Mouse (Mus musculus): ENCODE data around the gene Ccdc80.

The Ccdc80 gene

DNA sequence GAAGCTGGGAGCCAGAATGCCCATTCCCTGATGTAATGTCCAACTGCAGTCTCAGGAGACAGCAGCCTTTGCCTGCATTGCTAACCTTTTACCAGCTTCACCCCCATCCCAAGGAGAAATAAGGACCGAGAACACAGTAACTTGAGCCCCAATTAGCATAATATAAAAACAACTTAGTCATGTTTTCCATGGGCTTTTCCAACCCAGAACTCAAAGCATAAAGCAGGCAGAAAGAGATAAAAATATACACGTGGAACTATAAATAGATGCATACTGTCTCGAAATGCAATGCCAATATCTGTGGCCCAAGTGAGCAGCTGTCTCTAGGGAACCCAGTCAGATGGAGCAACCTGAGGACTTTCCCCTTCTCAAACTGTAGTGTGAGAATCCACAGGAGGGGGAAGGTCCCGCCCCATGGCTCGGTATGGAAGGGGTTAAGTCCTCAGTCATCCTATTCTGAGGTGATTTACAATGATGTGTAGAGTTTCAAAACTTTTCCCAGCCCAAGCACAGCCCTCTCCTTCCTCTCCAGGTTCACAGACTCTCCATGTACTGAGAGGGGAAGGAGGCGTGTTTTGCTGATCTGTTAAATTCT, at the start of gene Ccdc80:
TSS of gene Ccdc80 (plus strand) at position 266 of the 595 bp plus-strand sequence.
- no peak for DNase-seq (ENCODE audit: low spot score)

DNA sequence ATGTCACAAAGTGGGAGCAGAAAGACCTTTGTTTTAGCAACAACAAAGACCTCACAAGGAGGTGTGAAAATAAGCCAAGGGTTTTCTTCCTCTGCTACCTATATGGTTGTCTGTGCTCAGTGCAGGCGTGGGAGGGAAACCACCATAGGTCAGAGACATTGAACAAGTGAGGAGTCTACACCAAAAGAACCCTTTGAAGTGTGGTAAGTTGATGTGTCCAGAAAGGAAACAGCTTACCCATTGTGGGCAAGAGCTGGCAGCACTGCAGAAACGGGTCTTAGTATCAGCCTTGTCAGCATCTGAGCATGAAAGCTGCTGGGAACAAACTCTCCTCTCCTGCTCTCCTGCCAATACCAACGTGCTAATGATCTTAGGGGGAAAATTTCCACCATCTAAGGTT, 48.4 kb upstream of the Ccdc80 start:
- no peak for DNase-seq (ENCODE audit: low spot score)

DNA sequence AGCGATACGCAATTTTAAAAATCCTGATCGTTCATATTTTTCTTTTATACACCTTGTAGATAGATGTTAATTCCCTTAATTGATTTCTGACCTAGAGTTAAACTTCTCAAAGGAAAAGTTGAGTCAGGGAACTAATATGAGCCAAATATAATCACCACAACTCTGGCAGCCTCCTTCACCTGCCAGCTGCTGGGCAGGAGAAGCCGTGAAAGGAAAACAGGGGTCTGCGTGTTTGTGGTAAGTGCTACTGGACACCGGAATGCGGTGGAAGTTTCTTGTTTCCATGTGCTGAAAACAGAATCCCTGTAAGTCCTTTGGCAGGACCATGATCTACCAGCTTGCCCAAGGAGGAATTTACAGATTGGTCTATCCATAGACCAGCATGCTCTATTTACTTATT, 36.0 kb upstream of the Ccdc80 start:
- DNase-seq (ENCODE audit: low spot score), result no peak

DNA sequence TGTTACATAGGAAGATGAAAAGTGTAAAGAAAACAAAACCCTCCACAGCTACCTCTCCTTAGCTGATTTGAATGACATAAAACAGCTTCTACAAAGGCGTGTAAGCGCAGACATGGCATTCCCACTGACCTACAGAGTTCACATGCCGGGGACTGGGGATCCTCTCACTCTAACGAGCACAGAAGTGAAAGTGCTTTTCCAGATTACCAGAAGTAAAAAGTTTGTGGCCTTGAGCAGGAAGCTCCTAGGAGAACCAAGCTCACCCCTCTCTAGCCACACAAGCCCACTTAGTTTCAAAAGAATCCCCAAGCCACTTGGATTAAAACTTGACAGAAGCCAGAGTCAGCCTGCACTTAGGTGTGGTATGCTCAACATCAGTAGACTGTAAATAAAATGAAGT, 35.3 kb upstream of the Ccdc80 start:
- DNase-seq (ENCODE audit: low spot score), result no peak

- DNase-seq (ENCODE audit: low spot score), result no peak
These were observed 32.1 kb upstream of the Ccdc80 start for GRCm38 (mm10) chr16:45061140-45061539.

DNA sequence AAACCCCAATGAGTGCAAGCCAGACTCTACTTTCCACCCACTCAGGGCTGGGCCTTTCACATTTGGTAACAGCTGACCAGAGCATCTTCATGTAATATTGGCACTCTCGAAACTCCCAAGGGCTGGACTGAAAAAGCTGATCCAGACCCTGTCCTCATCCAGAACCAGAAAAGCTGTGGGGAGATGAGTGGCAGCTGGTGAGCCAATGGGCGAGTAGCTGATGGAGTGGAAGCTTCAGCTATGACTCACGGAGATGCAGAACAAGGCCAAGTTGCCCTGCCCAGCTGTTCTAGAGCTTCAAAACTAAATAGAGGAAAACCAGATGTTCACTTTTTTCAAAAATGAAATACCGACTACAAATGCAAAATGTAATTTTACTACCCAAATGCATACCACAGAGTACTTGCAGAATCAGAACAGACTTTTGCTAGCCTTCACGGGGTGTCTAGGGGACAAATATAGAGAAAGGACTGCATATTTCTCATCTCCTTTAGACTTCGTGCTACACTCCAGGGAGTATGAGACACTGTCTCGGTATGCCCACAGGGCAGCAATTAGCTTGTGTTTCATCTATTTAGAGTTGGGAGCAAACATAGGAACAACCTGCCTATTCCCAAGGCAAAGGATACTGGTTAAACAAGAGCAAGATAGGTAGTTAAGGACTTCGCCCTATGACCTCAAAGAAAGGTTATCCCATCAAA, 22.7 kb upstream of the Ccdc80 start:
- no peak for DNase-seq (ENCODE audit: low spot score)

- DNase-seq (ENCODE audit: low spot score), result no peak
These were observed 21.8 kb upstream of the Ccdc80 start for GRCm38 (mm10) chr16:45071424-45071823.

- no peak for DNase-seq (ENCODE audit: low spot score)
These were observed 15.6 kb upstream of the Ccdc80 start for GRCm38 (mm10) chr16:45077517-45078080.

- no peak for DNase-seq (ENCODE audit: low spot score)
These were observed 13.9 kb upstream of the Ccdc80 start for GRCm38 (mm10) chr16:45079322-45079721.

DNA sequence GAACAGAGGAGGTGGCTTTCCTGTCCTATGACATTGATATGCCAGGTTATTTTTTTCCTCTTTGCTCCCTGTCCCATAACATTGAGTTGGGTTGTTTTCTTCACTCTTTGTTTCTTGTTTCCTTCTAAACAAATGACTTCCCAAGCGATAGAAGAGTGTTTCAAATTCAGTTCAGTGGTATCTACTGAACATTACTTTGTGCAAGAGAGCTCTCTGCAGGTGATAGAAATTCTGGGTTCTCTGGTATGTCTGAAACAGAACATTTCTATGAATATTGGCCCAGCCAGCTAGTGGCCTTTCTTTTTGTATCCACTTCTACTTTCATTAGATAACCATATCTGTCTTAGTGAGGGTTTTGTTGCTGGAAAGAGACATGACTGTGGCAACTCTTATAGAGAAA, 4.4 kb upstream of the Ccdc80 start:
- DNase-seq (ENCODE audit: low spot score), result no peak

- DNase-seq (ENCODE audit: low spot score), result peak; percentile 35
These were observed 3.2 kb upstream of the Ccdc80 start for GRCm38 (mm10) chr16:45090005-45090404.

DNA sequence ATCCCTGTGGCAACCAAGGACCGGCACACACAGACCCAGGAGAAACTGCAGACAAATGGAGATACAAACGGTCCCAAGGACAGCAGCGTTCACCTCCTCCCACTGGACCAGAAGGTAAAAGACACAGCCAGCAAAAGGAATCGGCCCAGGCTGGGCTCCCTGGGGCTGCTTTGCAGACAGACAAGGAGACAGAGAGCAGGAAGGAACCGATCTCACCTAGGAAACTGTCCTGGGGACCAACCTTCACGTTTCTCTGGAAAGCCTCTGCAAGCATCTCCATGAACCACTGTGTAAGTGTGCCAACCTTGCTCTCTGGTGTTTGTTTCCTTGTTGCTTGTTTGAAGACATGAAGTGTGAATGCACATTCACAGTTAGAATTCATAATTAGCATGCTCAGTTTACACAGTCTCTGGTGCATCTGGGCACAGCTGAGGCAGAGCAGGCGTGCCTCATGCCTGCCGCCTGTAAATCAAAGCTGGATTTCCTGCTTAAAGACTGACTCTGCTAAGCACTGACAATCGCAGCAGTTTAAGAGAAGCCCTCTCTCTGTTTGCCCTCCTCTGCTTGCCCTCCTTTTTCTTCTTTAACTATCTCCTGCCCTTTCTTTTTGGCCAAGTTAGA, 1.0 kb downstream of the Ccdc80 start:
- DNase-seq (ENCODE audit: low spot score), result no peak

DNA sequence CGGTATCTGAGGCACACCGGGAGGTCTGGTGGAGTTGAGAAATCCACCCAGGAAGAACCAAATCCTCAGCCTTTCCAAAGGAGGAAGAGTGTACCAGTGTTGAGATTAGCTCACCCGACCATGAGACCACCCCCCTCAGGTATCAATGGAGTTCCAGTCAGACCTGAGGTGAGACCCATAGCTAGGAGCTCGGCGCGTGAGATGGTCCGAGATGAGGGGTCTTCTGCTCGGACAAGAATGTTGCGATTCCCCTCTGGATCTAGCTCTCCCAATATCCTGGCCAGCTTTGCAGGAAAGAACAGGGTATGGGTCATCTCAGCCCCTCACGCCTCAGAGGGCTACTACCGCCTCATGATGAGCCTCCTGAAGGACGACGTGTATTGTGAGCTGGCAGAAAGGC, 1.8 kb downstream of the Ccdc80 start:
- no peak for DNase-seq (ENCODE audit: low spot score)

GRCm38 (mm10) chr16:45095561-45096482, 2.6 kb downstream of the Ccdc80 start:
- no peak for DNase-seq (ENCODE audit: low spot score)

GRCm38 (mm10) chr16:45097467-45097866, 4.3 kb downstream of the Ccdc80 start:
- no peak for DNase-seq (ENCODE audit: low spot score)

GRCm38 (mm10) chr16:45098186-45098885, 5.1 kb downstream of the Ccdc80 start:
- no peak for DNase-seq (ENCODE audit: low spot score)

- DNase-seq (ENCODE audit: low spot score), result no peak
These were observed 5.6 kb downstream of the Ccdc80 start for GRCm38 (mm10) chr16:45098886-45099210.

- no peak for DNase-seq (ENCODE audit: low spot score)
These were observed 7.7 kb downstream of the Ccdc80 start for GRCm38 (mm10) chr16:45100892-45101291.

DNA sequence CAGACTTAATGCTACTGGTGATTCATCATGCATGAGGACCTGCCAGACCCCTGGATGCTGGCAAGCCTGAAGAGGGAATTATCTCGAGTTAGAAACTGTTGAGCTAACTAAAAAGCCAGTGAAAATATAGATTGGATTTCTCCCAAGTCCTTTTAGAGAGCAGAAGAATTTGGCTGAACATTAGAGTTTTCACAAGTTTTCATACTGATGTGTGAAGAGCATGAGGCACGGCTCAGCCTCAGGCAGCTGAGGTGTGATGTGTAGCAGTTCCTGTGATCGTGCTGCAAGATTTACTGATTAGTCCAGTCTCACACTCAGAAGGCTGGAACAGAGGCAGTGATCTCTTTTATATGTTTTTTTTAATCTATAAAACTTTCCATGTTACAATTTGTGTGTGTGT, 11.8 kb downstream of the Ccdc80 start:
- peak; percentile 26 for DNase-seq (ENCODE audit: low spot score)

DNA sequence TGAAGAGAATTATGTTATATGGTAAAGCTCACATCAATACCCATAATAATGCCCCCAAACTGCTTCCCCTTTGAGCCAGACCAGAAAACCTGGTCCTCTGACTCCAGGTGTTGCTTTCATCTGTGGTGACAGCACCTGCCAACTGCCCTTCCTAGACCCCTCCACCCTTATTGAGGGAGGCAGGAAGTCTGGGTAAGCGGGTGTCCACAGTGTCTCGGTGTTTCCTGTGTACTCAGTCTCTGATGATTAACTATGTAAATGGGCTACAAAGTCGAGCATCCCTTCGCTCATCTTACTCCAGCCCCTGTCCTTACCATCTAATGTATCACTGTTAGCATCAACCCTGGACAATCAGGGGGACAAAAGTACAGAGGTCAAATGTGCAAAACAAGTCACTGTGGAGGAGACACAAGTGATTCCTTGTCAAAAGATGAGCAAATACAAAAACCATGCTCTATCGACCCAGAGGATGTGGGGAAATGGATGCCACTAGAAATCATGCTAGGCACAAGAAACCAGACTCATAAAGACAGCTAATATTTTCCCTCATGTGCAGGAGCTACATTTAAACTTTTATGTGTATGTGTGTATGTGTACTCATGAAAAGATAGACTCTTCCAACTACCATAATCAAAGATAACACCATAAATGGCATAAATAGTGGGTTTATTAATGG, 15.1 kb downstream of the Ccdc80 start:
- DNase-seq (ENCODE audit: low spot score), result no peak

GRCm38 (mm10) chr16:45110498-45110897, 17.3 kb downstream of the Ccdc80 start:
- no peak for DNase-seq (ENCODE audit: low spot score)

All from left cerebral cortex, adult 11 months (tissue).